Mouse (Mus musculus): ENCODE data around the gene Gas2l2.

DNA sequence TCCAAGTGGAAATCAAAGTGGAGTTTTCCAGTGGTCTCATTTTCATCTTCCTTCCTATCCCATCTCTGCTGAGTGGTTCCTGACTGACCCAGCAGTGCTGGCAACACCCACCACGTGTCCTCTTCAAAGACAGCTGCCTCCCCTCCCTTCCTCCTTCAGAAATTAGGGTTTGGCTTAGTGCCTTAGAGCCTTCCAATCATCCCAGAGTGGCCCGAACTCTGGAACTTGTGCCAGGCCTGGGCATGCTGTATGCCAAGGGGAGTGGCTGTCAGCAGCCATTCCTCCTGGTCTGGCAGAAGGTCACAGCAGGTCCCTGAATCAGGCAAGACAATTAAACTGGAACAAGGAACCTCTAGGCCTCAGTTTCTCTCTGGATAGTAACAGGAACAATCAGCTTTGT lies 36.7 kb upstream of the Gas2l2 start:
- TF ChIP-seq CTCF (IDR thresholded peaks at IDR 0.05; ENCODE audit: control insufficient read depth, insufficient read depth, low read length): no peak
- no peak for TF ChIP-seq POLR2A (IDR thresholded peaks at IDR 0.05; ENCODE audit: borderline replicate concordance, control insufficient read depth, low read depth, low read length)

All from bone marrow, adult 2 months (tissue).